Mouse (Mus musculus): ENCODE measurements around the gene Slc30a1.

Gene Slc30a1

DNA sequence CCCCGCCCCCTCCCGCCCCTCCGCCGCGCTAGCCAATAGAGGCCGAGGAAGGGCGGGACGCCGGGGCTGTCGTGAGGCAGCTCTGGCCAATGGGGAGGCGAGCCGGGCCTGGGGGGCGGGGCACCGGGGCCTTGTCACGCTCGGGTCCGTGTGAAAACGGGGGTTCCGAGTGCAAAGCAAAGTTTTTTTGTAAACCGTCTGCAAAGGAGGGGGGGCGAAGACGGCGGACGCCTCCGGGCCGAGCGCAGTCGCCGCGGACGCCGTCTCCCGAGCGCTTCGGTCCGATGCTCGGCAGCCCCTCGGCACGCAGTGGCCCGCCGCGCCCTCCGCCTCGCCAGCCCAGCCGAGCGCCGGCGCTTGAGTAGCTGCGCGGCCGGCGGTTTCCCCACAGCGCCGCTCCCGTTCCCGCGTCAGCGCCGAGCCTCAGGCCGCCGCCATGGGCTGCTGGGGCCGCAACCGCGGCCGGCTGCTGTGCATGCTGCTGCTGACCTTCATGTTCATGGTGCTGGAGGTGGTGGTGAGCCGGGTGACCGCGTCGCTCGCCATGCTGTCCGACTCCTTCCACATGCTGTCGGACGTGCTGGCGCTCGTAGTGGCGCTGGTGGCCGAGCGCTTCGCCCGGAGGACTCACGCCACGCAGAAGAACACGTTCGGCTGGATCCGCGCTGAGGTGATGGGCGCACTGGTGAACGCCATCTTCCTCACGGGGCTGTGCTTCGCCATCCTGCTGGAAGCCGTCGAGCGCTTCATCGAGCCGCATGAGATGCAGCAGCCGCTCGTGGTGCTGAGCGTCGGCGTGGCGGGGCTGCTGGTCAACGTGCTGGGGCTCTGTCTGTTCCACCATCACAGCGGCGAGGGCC is at the start of gene Slc30a1:
Gene Slc30a1 (plus strand): TSS at position 197 of the 860 bp plus-strand sequence.
- peak; percentile 96 for DNase-seq (ENCODE audit: low spot score)

DNA sequence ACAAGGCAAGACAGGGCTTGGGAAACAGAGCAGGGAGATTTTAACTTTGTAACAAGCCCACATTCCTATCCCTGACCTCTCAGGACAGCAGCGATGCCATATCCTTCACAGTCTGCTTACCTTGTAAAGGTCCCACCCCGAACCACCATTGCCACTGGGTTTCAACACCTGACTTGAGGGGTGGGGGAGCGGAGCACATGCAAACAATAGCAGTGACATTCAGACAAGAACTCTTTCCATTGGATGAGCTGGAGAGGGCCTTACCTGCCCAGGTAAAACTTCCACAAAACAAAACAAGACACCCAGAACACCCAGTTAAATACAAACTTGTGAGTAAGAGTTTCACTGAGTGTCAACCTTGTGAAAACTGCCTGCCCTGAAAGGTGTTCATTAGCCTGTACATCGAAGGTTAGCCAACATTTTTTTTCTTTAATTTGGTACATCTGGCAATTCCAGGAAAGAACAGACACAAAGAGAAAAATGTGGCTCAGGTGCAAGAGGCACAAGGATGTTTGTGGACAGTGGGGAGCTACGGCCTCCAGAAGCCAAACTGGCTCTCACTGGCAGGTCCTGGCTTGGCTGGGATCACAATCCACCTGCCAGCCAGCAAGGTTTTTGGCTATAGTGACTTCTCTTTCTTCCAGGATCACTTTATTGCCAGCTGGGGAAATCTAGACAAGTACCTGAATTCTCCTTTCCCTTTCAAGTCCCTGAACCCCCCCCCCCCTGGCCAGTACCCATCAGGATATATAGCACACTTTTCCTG is 49.5 kb upstream of the Slc30a1 start:
- no peak for DNase-seq (ENCODE audit: low spot score)

DNA sequence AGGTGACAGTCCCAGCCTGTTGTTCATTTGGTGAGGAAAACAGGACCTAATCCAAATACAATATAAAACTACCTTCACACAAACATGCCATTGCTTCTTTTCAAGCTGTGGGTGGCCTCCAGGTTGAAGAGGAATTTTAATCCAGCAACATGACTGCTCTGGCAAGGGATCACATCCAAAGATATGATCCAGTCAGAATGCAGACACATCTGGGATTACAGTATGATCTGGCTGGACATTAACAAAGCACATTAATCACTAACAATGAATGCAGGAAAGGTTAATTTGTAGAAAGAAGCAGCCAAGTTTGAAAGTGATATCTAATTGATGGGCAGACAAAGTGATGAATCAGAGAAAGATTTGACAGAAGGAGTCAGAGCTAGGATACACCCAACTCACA is 48.4 kb upstream of the Slc30a1 start:
- no peak for DNase-seq (ENCODE audit: low spot score)

DNA sequence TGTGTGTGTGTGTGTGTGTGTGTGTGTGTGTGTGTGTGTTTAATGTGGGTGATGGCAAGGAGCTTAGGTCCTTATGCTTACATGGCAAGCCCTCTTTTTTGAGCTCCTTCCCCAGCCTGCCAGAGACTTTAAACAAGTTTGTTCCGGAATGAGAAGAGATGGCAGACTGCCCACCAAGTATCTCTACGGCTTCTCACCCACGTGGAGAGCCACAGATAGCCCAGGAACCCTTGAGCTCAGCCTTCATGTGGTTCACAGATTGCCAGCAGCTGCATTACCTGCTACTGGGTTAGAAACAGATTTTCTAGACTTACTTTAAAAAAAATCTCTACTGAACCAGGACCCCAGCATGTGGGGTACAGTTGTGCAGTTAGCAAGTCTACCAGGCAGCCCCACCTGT is 46.7 kb upstream of the Slc30a1 start:
- DNase-seq (ENCODE audit: low spot score), result no peak

DNA sequence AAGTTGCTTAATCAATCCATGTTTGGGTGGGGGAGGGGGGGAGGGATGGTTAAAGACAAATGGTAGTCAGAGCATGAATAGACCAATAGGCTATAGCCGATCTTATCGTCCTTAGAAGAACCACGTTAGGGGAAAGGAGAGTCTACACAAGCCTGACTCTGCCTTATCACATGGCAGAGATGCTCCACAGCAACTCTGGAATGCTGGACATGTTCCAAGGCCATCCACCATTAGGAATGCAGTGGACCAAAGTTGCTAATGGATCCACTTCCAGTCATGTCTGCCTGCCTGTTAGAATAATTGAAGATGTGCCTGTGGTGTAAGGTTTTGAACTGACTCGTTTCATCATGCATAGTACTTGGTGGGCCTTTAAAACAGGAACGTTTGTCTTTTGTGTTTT is 45.3 kb upstream of the Slc30a1 start:
- DNase-seq (ENCODE audit: low spot score), result no peak

DNA sequence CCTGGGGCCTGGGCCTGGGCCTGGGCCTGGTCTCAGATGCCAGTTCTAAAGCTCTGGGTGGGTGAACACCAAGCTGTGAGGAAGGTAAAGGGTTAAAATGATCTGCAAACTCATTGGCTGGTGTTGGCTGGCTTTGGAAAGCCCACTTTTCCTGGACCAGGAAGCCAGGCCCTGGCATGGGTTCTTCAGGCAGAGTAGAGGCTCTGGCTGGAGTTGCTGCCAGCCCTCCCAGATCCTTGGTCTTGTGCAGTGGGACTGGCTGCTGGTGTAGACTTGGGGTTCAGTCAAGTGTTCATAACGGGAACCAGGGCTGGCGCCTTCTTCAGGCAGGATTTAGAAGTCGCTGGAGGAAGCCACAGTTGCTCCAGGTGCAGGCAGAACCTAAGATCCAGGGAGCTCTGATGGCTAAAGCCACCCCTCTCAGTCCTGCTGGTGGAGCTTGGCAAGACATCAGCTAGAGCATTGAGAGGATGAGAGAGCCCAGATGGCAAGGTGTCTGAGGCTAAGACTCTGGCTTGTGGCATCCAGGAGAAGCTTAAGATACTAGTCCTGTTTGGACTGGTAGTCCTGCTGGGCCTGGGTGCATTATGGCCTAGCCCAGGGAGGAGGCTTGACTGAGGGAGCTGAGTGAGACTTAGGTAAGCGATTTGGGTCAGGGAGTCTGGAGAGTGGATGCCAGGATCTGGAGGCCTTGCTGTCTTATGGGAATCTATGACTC is 42.6 kb upstream of the Slc30a1 start:
- no peak for DNase-seq (ENCODE audit: low spot score)

DNA sequence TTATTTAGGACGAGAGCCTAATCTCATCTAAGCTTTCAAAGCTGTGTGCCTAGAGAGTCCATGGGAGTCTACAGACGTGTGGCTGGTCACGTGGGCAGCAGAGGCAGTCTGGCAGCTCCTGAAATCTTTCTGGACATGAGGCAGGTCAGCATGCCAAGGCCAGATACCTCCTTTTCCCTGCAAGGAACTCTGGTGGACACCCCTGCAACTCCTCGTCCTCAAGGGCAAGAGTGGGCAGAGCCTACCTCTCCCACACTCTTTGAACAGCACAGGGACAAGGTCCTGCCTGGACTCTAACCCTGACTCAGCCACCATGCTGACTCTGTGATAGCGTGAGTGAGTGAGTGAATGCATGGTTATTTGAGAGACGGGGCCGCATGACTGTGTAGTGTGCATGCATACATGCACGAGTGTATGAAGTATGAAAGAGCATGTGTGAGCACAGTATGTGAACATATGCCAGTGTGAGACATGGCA is 42.0 kb upstream of the Slc30a1 start:
- no peak for DNase-seq (ENCODE audit: low spot score)

DNA sequence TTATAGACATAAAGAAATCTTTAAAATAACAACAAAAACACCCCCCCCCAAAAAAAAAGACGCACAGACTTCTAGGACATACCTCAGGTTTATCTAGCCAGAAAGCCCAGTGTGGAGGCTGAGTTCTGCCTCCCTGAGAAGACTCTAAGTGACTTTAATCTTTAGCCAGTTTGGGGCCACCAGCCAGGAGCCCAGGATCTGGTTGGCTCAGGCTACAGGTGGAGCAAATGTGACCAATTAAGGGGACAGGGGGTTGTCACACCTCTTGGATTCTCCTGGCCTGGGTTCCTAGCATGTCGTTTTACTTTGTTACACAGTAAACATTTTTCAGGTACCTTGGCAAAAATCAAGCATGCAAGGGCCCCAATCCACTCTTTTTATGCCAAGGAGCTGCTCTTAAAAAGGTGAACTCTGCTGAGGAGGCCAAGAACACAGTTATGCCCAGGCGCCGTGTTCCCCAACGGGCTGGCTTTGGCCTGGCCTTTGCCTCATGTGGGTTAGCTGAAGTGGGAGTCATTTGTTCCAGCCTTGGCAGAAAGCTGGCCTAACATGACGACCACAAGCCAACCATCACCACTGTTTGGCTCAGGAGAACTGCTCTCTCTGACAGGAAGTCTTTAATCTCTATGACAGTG is 34.4 kb upstream of the Slc30a1 start:
- no peak for DNase-seq (ENCODE audit: low spot score)

DNA sequence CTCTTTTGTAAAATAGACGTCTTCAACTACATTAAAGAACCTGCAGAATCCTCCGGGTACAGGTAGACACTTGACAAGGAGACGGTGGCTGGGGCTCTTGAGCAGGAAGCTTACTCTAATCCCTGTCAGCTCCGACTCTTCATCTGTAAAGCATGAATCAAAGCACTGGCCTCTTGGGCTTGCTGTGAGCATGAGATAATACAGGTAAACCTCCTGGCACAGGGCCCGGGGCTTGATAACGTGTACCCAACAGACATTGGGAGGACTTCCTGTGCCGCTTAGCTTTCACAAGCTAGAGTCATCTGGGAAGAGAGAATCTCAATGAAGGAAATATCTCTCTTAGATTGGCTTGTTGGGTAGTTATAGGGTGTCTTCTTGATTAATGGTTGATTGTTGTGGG is 31.6 kb upstream of the Slc30a1 start:
- DNase-seq (ENCODE audit: low spot score), result no peak

DNA sequence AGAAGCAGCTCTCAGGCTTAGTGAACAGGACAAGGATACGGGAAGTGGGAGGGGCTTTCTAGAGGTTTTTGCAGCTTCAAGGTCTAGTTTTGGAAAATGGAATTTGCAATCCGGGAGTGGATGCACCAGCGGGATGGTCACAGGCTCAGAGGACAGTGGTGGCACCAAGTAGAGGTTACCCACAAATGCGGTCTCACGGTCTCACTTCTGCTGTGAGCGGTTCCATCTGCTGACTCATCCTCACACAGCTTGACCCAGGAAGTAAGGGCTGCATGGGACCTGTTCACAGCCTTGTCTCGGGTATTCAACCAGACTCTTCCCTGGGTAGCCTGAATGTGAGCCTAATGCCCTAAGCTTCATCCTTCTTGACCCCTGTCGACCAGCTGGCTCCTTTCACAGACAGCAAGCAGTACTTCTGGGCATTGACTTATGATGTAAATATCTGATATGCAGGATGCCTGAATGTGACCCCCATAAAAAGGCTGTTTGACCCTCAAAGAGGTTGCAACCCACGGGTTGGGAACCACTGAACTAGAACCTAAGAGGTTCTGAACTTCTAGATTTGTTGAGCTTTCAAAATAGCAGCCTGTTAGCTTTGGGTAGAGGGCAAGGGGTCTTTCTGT is 30.8 kb upstream of the Slc30a1 start:
- no peak for DNase-seq (ENCODE audit: low spot score)

DNA sequence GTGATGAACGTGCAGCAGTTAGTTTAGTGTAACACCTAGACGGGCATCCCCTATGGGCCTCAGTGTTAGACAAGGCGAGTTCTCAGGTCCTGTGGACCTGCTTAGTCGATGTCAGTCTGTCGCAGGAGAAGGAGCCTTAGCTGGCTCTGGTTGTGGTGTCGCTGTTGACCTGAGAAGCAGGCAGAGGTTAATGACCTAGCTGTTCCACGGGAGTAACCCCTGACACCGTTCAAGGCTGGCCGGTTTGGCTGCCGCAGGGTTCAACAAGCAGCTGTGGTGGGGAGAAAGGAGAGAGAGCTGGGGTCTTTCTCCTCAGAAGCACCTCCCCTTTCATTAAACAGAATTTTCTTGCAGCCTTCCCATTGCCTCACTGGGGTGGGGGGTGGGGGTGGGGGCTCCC is 28.9 kb upstream of the Slc30a1 start:
- no peak for DNase-seq (ENCODE audit: low spot score)

DNA sequence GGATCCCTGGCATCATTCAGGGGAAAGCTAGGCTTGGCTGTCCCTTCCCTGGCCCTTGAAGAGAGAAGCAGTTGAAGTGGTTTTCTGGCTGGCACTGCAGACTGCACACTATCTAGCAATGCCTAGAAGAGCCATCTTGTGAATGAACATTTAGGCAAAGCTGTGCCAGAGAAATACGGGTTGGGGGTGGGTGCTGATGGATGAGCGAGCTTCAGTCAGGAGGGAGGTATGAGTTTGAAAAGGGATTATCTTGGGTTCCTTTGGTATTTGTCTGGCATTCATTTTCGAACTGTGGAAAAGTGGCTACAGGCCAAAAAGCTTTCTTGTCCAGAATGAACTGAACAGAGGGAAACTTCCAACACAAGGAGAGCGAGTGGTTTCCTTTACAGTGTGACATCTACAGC is 28.0 kb upstream of the Slc30a1 start:
- DNase-seq (ENCODE audit: low spot score), result no peak

DNA sequence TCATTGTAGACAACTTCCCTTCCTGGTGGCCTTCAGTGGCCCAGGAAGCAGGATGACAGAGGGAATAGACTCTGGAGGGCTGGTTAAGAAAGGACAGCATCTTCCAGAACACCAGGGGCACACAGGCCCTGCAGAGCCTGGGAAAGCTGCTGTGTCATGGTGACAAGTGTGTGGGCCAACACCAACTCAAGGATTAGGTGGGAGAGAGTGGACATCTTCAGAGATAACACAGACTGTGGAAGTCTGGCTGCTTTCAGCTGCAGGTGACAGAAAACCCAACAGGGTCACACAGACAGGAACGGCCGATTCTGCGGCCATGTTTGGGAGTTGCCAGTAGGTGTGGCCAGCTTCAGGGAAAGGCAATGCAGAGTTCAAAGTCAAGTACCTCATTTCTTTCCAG is 26.3 kb upstream of the Slc30a1 start:
- DNase-seq (ENCODE audit: low spot score), result no peak

DNA sequence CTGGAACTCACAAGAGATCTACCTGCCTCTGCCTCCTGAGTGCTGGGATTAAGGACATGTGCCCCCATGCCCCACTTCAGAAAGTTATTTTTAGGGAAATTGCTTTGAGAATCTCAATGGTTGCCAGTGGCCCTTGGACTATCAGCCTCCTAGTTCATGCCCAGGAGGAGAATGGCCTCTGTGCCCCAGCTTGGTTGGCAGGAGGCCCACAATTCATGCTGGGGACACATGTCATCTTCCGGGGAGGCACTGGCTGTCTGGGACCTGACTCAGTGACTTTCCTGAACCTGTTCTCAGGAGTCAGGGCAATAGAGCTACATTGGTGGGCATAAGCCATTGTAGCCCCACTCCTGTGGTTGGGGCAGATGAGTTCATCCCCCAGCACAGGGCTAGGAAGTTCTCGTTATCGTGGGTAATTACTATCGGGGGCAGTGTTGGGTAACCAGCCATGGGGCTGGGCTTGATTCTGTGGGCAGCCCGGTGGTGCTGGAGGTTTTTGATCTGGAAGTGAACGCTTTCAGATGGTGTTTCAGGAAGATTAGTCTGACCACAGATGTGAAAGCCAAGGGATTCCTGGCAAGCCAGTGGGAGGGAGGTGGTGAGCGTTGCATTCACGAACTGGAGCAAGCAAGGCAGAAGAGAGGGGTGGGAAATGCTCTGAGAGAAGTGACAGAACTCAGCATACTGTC is 25.5 kb upstream of the Slc30a1 start:
- no peak for DNase-seq (ENCODE audit: low spot score)

DNA sequence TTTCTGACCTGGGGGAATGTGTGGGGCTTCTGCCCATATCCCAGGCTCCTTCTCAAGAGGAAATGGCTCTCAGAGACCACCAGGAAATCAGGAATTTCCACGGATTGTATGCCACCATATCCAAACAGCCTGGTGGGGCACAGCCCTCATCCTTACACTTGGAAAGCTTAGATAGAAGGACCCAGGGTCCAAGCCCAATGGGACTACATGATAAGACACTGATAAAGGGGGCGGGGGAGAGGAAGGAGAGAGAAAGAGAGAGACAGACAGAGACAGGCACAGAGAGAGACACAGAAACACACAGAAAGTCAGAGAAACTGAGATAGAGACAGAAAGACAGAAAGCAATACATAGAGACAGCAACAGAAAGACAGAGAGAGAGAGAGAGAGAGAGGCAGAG is 24.9 kb upstream of the Slc30a1 start:
- no peak for DNase-seq (ENCODE audit: low spot score)

DNA sequence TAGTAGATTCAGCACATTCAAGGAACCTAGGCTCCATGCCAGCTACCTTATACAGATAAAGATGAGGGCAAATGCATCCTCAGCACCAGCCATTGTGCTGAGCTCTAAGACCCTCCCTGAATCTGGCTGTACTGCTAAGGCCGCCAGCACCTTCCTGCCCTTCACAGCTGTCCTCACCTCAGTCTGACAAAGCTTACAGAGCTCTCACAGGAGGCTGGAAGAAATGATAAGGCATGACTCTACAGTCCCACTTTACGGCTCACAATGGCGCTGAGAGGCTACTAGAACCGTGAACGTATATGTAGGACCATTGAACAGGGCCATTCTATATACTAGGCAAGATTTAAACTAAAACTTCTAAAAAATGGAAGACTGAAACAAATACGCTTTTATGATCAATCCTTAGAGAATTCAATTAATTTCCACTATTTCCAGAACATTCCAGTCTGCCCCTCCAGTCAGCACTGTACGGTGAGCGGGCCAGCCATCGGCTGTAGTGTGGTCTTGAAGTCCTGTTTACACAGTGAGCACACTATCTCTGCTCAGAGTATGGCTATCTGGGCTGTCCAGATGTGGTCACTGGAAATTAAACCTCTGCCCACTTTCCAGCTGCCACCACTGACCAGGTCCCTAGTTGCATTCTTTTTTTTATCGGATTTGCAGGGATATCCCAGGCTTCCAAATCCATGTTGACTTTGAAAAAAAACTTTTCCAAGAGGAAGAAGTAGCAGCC is 23.9 kb upstream of the Slc30a1 start:
- DNase-seq (ENCODE audit: low spot score), result no peak

DNA sequence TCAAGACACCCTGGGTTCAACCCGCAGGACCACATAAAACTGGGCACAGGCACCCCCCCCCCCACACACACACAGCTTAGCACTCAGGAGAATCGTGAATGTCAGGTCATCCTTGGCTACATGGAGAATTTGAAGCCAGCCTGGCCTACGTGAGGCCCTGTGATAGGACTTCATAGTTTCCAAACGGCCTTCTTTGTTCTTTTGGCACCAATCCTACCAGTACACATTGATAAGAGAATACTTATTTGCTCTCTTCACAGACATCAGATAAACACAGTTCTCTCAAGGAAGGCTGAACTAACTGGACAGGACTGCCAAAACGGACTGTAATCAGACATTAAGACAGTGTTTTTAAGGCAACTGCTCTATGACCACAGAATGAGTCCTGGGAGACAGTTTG is 22.9 kb upstream of the Slc30a1 start:
- DNase-seq (ENCODE audit: low spot score), result no peak

DNA sequence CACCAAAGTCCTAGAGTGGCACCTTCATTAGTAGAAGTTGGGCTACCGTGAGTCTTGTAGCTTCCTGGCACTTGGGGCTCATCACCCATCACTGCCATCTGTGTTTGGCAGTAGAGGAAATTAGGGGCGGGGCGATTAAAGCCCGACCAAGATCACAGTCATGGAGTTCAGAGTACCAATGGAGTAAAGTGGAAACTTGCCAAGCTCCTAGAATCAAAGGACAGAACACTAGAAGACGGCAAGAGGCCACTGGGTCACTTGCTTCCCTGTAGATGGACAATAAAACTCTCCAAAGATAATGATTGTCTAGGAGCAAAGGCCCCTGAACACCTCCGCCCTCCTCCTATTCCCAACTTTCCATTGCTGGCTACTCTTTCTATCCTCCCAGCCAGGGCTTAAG is 14.7 kb upstream of the Slc30a1 start:
- no peak for DNase-seq (ENCODE audit: low spot score)

DNA sequence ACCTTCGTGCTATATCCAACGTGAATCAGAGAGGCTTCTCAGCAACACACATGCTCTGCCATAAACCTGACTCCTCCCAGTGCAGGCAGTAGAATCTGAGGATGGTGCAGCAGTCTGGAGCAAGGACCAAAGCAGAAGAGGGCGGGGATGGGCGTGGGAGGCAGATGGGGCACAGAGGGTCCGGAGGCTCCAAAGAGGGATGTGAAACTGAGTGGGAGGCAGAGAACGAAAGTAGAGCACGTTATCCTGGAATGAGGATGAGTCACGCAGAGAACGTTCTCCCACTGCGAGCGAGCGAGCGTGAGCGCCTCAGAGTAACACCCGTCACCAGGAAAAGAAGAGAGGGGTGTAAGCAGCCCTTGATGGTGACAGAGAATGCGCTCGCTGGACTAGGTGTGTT is 12.2 kb upstream of the Slc30a1 start:
- peak; percentile 75 for DNase-seq (ENCODE audit: low spot score)

DNA sequence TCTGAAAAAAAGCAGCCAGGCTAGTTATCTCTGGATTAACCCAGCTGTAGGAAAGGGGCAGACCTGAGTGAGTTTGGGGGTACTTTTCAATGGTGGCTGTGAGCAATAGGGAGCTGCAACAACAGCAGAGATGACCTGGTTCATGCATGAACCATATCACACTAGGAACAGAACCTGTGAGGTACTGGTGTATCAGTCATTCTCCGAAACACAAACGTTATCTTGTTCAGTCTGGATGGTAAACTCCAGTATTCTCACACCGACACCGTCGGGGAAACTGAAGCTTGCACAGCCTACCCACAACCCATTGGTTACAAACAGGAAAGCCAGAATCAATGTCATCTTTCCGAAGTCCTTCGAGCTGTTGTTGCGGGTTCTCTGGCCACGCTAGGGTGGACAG is 11.7 kb upstream of the Slc30a1 start:
- no peak for DNase-seq (ENCODE audit: low spot score)

Measured in left cerebral cortex, adult 11 months (tissue).